Mouse (Mus musculus) kidney, embryonic 16.5 days (tissue): Measurements from ENCODE around the gene Cdk5r1. TPM values are rescaled to one million over a fixed set of nuclear protein-coding genes. Genes with fewer than 3 reads are reported as not detected.

Source experiments
- ATAC-seq: fragments of 200-750 bp; cut with Nextera tagmentation; 2 replicates; pipeline ENCODE4 v1.8.0; 2017; ENCODE audit warnings: moderate TSS enrichment; ENCODE audit not compliant: low FRiP score, low TSS enrichment
- H3K27ac ChIP-seq: fragments of 300-500 bp; sonication (generic); 2 replicates; pipeline ENCODE4 v1.5.1; 2014; ENCODE audit warnings: low read length
- H3K27me3 ChIP-seq: fragments of 300-500 bp; sonication (generic); 2 replicates; pipeline ENCODE4 v1.6.1; 2014; ENCODE audit warnings: low read length, control low read depth, mixed read lengths; ENCODE audit not compliant: insufficient read depth
- H3K36me3 ChIP-seq: fragments of 300-500 bp; sonication (generic); 2 replicates; pipeline ENCODE4 v1.6.1; 2014; ENCODE audit warnings: low read length, control low read depth, mixed read lengths; ENCODE audit not compliant: insufficient read depth
- H3K4me1 ChIP-seq: fragments of 300-500 bp; sonication (generic); 2 replicates; pipeline ENCODE4 v1.6.1; 2014; ENCODE audit warnings: low read length, control low read depth, mixed read lengths; ENCODE audit not compliant: insufficient read depth
- H3K4me2 ChIP-seq: fragments of 300-500 bp; sonication (generic); replicated peaks from 2 replicates; pipeline ENCODE4 v1.6.1; 2014; ENCODE audit warnings: low read depth, low read length
- H3K4me3 ChIP-seq: fragments of 300-500 bp; sonication (generic); 2 replicates; pipeline ENCODE4 v1.5.1; 2014; ENCODE audit warnings: mild to moderate bottlenecking, low read length
- H3K9ac ChIP-seq: fragments of 300-500 bp; sonication (generic); replicated peaks from 2 replicates; pipeline ENCODE4 v1.6.1; 2014; ENCODE audit warnings: low read length
- H3K9me3 ChIP-seq: fragments of 300-500 bp; sonication (generic); 2 replicates; pipeline ENCODE4 v1.6.1; 2016; ENCODE audit warnings: low read length, control low read depth
- WGBS: fragments of 180-500 bp; shearing (Covaris S2); extraction: QIAGEN DNeasy Blood & Tissue Kit; methylation state at CpG from one replicate; pipeline ENCODE4 v1.1.7; 2014; 5-methylcytosine and 5-hydroxymethylcytosine counted together
- polyA plus RNA-seq: library from polyadenylated mRNA; unstranded; fragments of >200 nt; fragmentation: Nextera tagmentation; extraction: Ambion mirVana; gene quantifications from 2 replicates; pipeline ENCODE4 v1.2.1, GENCODE M21; 2015

Gene Cdk5r1
- polyA plus RNA-seq, 1 experiment from 2014 or later, result 0.57 TPM

GRCm38 (mm10) chr11:80524213-80524612, 47.4 kb downstream of the Cdk5r1 start:
- Histone ChIP-seq H3K9ac (no peak overlapping the region), H3K4me3 (no peak overlapping the region), H3K27me3 (no peaks in the 10 kb centered on the region), H3K27ac (no peak overlapping the region), H3K9me3 (no peaks in the 10 kb centered on the region), H3K4me2 (no peak overlapping the region), H3K36me3 (no peaks in the 10 kb centered on the region), H3K4me1 (peaks cover 5% of the 10 kb centered on the region)
- no peak for ATAC-seq
- WGBS, result 92% methylated on average over 5 of the region's 5 CpGs

DNA sequence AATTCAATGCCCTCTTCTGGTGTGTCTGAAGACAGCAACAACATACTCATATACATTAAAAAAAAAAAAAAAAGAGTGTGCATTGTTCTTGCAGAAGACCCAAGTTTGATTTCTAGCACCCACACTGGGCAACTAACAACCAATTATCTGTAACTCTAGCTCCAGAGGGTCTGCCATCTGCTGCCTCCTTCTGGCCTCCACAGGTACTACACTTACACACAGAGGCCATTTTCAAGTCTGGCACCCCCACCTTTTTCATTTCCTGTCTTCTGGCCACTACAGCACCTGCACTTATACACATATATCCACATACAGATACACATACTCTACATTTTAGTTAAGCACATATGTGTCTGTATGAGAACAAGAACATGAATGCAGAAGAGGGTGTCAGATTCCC, 50.9 kb downstream of the Cdk5r1 start:
- Histone ChIP-seq H3K36me3 (no peaks in the 10 kb centered on the region), H3K9ac (no peak overlapping the region), H3K4me1 (peaks cover 5% of the 10 kb centered on the region), H3K4me2 (no peak overlapping the region), H3K27ac (no peak overlapping the region), H3K27me3 (no peaks in the 10 kb centered on the region), H3K4me3 (no peak overlapping the region), H3K9me3 (no peaks in the 10 kb centered on the region)
- no peak for ATAC-seq

GRCm38 (mm10) chr11:80529149-80529548, 52.3 kb downstream of the Cdk5r1 start:
- Histone ChIP-seq H3K4me3 (no peak overlapping the region), H3K27ac (no peak overlapping the region), H3K4me1 (no peaks in the 10 kb centered on the region), H3K36me3 (no peaks in the 10 kb centered on the region), H3K9me3 (no peaks in the 10 kb centered on the region), H3K27me3 (no peaks in the 10 kb centered on the region), H3K9ac (no peak overlapping the region), H3K4me2 (no peak overlapping the region)
- 80% methylated on average over 8 of the region's 8 CpGs for WGBS
- ATAC-seq, result no peak

Other genes with a start within 250 kb of the Cdk5r1 start
- 2.4 TPM in 2 replicates for gene Rhbdl3, start 176.1 kb upstream of the Cdk5r1 start, polyA plus RNA-seq
- gene 5730455P16Rik, start 99.0 kb upstream of the Cdk5r1 start, polyA plus RNA-seq, result 15.4 and 19.7 TPM in 2 replicates
- 234 and 255 TPM in 2 replicates for gene Zfp207, start 93.7 kb upstream of the Cdk5r1 start, polyA plus RNA-seq
- gene Psmd11, start 48.4 kb upstream of the Cdk5r1 start, polyA plus RNA-seq, result 321 and 327 TPM in 2 replicates